Mouse (Mus musculus): ENCODE data around the gene Tmem132a. TPM values are rescaled to one million over a fixed set of nuclear protein-coding genes. Genes with fewer than 3 reads are reported as not detected.

Gene Tmem132a
- total and polyA plus RNA-seq, 3 experiments: not detected

DNA sequence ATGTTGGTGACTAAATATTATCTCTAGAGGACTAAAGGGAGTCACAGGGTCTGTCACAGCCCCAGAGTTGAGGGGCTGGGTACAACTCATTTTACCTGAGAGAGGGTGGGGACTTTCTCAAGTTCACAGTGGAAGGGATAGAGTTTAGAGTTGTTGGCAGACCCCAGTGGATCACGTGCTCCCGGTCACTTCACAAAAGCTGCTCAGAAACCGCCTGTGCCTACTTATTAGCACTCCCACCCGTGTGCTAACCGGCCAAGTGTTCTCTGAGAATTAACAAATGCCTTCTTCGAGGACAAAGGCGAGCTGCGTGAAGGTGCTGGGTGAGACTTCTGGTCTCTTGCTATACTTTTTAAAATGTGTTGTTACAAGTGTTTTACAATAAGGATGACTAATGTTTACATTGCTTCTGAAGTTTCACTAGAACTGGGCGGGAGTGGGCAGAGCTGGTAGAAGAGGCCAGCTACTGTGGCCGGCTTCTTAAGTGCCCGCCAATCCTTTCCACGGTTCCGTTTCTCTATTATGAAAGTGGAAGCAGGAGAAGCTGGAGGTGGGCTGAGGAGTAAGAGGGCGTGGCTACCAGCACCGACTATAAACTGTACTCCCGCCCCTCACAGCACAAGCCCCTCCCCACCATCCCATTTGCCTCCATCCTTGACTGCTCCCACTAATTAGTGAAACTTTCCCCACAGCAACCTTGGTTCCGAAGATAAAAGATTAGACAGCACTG, 51.4 kb downstream of the Tmem132a start:
- Histone ChIP-seq H3K36me3 (ENCODE audit: control insufficient read depth in 1 of 2, insufficient read depth in 2 of 2, low read length in 2 of 2) (no peaks in the 10 kb centered on the region), H3K9ac (ENCODE audit: control insufficient read depth, low read depth, low read length, poor library complexity, severe bottlenecking) (no peak overlapping the region), H3K27me3 (ENCODE audit: control insufficient read depth in 1 of 2, insufficient read depth in 2 of 2, low read length in 2 of 2) (no peaks in the 10 kb centered on the region; a peak in 3 of 4 replicates), H3K27ac (ENCODE audit: control insufficient read depth, low read depth, low read length) (no peak overlapping the region), H3K79me2 (ENCODE audit: control insufficient read depth, insufficient read depth, low read length, poor library complexity) (no peaks in the 10 kb centered on the region), H3K4me3 (ENCODE audit: control insufficient read depth in 1 of 2, insufficient read depth in 1 of 2, low read depth in 2 of 2, low read length in 2 of 2) (no peak overlapping the region), H3K4me1 (ENCODE audit: control insufficient read depth in 1 of 2, insufficient read depth in 2 of 2, low read length in 2 of 2) (no peaks in the 10 kb centered on the region), H3K9me3 (replicated peaks; ENCODE audit: insufficient read depth, low read length) (no peaks in the 10 kb centered on the region)
- no peak for DNase-seq (ENCODE audit: low read depth, low spot score)
- TF ChIP-seq KAT2A (conservative IDR thresholded peaks at IDR 0.05; ENCODE audit: low read depth, low read length) (no peak), ZC3H11A (IDR thresholded peaks at IDR 0.05; ENCODE audit: low read depth, low read length) (no peak), RCOR1 (IDR thresholded peaks at IDR 0.05; ENCODE audit: low read depth, low read length) (no peak)

DNA sequence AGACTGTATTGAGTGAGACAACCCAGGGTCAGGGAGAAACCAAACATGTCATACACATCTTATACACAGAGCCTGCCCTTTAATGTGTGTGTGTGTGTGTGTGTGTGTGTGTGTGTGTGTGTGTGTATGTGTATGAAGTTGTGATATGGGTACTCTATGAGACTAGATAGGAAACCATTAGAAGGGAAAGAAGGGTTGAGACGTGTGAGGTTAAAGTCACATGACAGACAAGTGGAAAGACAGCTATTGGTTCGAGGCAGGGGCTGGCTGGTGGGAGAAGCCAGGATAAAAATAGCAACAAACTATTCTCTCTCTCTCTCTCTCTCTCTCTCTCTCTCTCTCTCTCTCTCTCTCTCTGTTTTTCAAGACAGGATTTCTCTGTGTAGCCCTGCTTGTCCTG, 53.3 kb downstream of the Tmem132a start:
- no peaks in the 10 kb centered on the region for H3K9me3 ChIP-seq (replicated peaks; ENCODE audit: insufficient read depth, low read length)

DNA sequence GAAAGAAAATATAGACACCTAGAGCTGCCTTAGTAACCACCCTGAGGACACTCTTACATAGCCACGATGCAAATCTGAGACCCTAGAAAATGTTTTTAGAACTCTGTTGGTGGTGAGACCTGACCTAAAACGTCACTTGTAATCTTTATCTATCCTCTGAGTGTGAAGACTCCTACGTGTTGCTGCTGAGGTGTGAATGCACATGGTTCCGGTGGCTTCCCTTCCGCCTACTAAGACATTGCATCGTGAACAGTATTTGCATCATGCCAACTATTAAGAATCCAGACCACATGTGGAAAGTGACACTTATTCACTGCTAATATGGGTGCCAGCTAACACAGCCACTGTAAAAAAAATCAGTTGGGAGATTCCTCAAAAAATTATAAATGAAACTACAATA, 53.9 kb downstream of the Tmem132a start:
- no peaks in the 10 kb centered on the region; a peak in 1 of 4 replicates for H3K36me3 ChIP-seq (ENCODE audit: control insufficient read depth in 1 of 2, insufficient read depth in 2 of 2, low read length in 2 of 2)
- H3K9me3 ChIP-seq (replicated peaks; ENCODE audit: insufficient read depth, low read length): no peaks in the 10 kb centered on the region
- H3K9ac ChIP-seq (ENCODE audit: control insufficient read depth, low read depth, low read length, poor library complexity, severe bottlenecking): no peak overlapping the region
- DNase-seq (ENCODE audit: low read depth, low spot score): no peak
- no peak overlapping the region for H3K4me3 ChIP-seq (ENCODE audit: control insufficient read depth in 1 of 2, insufficient read depth in 1 of 2, low read depth in 2 of 2, low read length in 2 of 2)
- H3K27ac ChIP-seq (ENCODE audit: control insufficient read depth, low read depth, low read length): no peak overlapping the region
- no peaks in the 10 kb centered on the region; a peak in 3 of 4 replicates for H3K27me3 ChIP-seq (ENCODE audit: control insufficient read depth in 1 of 2, insufficient read depth in 2 of 2, low read length in 2 of 2)
- TF ChIP-seq POLR2AphosphoS2 (IDR thresholded peaks at IDR 0.05; ENCODE audit: low read length): no peak
- no peak for TF ChIP-seq ZC3H11A (IDR thresholded peaks at IDR 0.05; ENCODE audit: low read depth, low read length)
- TF ChIP-seq TBP (IDR thresholded peaks at IDR 0.05; ENCODE audit: low read depth, low read length): no peak
- TF ChIP-seq CTCF (IDR thresholded peaks at IDR 0.05 in 2 of 3, conservative IDR thresholded peaks at IDR 0.05 in 1 of 3; ENCODE audit: control insufficient read depth in 1 of 3, insufficient read depth in 1 of 3, low read depth in 2 of 3, low read length in 3 of 3, poor library complexity in 1 of 3, severe bottlenecking in 1 of 3): no peak
- TF ChIP-seq MYB (IDR thresholded peaks at IDR 0.05; ENCODE audit: low read depth, low read length): no peak
- TF ChIP-seq TAL1 (IDR thresholded peaks at IDR 0.05; ENCODE audit: low read length): no peak
- TF ChIP-seq EP300 (IDR thresholded peaks at IDR 0.05; ENCODE audit: low read depth in 1 of 2, low read length in 2 of 2): no peak
- TF ChIP-seq UBTF (IDR thresholded peaks at IDR 0.05; ENCODE audit: borderline replicate concordance, insufficient read depth, low read depth, low read length): no peak
- H3K4me1 ChIP-seq (ENCODE audit: control insufficient read depth in 1 of 2, insufficient read depth in 2 of 2, low read length in 2 of 2): no peaks in the 10 kb centered on the region
- H3K79me2 ChIP-seq (ENCODE audit: control insufficient read depth, insufficient read depth, low read length, poor library complexity): no peaks in the 10 kb centered on the region

More for the DNA sequence above, 53.3 kb downstream of the Tmem132a start:
- Histone ChIP-seq H3K27ac (ENCODE audit: control insufficient read depth, low read depth, low read length) (no peak overlapping the region), H3K27me3 (ENCODE audit: control insufficient read depth in 1 of 2, insufficient read depth in 2 of 2, low read length in 2 of 2) (no peaks in the 10 kb centered on the region; a peak in 3 of 4 replicates), H3K9ac (ENCODE audit: control insufficient read depth, low read depth, low read length, poor library complexity, severe bottlenecking) (no peak overlapping the region), H3K36me3 (ENCODE audit: control insufficient read depth in 1 of 2, insufficient read depth in 2 of 2, low read length in 2 of 2) (no peaks in the 10 kb centered on the region; a peak in 1 of 4 replicates), H3K79me2 (ENCODE audit: control insufficient read depth, insufficient read depth, low read length, poor library complexity) (no peaks in the 10 kb centered on the region), H3K4me3 (ENCODE audit: control insufficient read depth in 1 of 2, insufficient read depth in 1 of 2, low read depth in 2 of 2, low read length in 2 of 2) (no peak overlapping the region), H3K4me1 (ENCODE audit: control insufficient read depth in 1 of 2, insufficient read depth in 2 of 2, low read length in 2 of 2) (no peaks in the 10 kb centered on the region)
- DNase-seq (ENCODE audit: low read depth, low spot score): no peak
- no peak for TF ChIP-seq ZMIZ1 (IDR thresholded peaks at IDR 0.05; ENCODE audit: low read depth, low read length)
- TF ChIP-seq POLR2AphosphoS2 (IDR thresholded peaks at IDR 0.05; ENCODE audit: low read length): no peak
- no peak for TF ChIP-seq MYC (IDR thresholded peaks at IDR 0.05; ENCODE audit: low read depth, low read length)
- TF ChIP-seq KAT2A (conservative IDR thresholded peaks at IDR 0.05; ENCODE audit: low read depth, low read length): no peak
- TF ChIP-seq USF1 (IDR thresholded peaks at IDR 0.05; ENCODE audit: low read depth, low read length): no peak
- no peak for TF ChIP-seq ZC3H11A (IDR thresholded peaks at IDR 0.05; ENCODE audit: low read depth, low read length)
- TF ChIP-seq CHD2 (IDR thresholded peaks at IDR 0.05; ENCODE audit: low read length): no peak
- TF ChIP-seq BHLHE40 (IDR thresholded peaks at IDR 0.05; ENCODE audit: borderline replicate concordance, low read depth, low read length): no peak

All from MEL (cell line).